Mouse (Mus musculus): ENCODE data around the gene Pxn.
A peak's percentile ranks its signal among the peaks of the same experiment; 100 is the strongest.

Gene Pxn

GRCm38 (mm10) chr5:115529742-115530446 lies 23.4 kb downstream of the Pxn start:
- DNase-seq = peak in 1 of 2 experiments; percentile 72

- DNase-seq = peak; percentile 58 to 69
Observed at GRCm38 (mm10) chr5:115530447-115530809, 24.0 kb downstream of the Pxn start.

- peak; percentile 81 to 89 for DNase-seq
Observed at GRCm38 (mm10) chr5:115531671-115532270, 25.3 kb downstream of the Pxn start.

GRCm38 (mm10) chr5:115534290-115534731 lies 27.8 kb downstream of the Pxn start:
- DNase-seq = peak; percentile 71 to 86

DNA sequence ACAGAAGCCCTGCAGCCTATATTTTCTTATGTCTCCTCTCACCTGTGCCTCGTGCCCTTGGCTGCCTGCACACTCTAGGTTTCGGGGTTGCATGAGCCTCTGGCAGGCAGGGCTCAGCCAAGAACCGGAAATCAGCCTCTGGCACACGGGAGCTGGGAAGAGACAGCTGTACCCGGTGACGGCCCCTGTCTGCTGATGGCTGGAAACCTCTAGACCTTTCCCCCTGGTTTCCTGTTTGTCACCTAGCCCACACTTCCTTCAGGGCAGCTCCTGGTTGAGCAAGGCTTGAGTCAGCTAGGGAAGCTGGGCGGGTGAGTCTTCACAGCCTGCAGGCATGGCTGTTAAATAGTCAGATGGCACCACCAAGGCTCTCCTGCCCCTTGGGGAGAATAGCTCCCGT lies 28.4 kb downstream of the Pxn start:
- peak; percentile 58 to 71 for DNase-seq

DNA sequence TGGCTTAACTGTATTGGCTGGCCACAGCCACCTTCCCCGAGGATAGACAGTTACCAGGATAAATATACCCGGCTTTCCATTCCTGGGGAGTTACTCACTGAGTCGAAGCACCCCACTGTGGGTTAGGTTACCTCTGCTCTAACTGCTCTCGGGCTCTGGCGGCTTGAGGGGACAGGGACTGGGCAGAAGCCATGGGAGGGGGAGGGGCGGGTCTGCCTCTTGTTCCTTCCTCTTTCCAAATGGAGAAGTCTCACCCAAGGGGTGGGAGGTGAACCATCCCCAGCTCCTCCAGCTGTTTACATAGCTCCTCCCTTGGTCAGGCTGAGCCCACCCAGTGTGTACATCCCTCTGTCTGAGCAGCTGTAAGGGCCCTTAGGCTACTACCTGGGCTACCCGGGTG lies 29.2 kb downstream of the Pxn start:
- DNase-seq = peak in 1 of 2 experiments; percentile 58

GRCm38 (mm10) chr5:115538017-115538692 lies 31.7 kb downstream of the Pxn start:
- peak; percentile 75 to 83 for DNase-seq

DNA sequence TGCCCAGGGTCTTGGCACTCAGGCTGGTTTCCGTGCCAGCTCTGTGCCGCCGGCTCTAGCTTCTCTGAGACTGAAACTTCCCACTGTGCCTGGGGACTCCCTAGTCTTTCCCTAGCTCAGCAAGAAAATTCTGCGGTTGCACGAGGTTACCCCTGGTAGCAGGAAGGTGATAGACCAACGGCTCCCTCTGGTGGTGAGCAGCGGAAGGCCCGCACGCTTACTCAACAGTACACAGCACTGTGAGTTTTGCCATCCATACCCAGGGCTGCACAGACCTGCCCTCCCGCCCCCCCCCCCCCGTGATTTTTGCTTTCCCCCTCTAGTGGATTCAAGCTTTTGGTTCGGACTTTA lies 32.2 kb downstream of the Pxn start:
- DNase-seq = peak; percentile 95 to 97

GRCm38 (mm10) chr5:115542635-115543384 lies 36.3 kb downstream of the Pxn start:
- DNase-seq = peak in 1 of 2 experiments; percentile 51

DNA sequence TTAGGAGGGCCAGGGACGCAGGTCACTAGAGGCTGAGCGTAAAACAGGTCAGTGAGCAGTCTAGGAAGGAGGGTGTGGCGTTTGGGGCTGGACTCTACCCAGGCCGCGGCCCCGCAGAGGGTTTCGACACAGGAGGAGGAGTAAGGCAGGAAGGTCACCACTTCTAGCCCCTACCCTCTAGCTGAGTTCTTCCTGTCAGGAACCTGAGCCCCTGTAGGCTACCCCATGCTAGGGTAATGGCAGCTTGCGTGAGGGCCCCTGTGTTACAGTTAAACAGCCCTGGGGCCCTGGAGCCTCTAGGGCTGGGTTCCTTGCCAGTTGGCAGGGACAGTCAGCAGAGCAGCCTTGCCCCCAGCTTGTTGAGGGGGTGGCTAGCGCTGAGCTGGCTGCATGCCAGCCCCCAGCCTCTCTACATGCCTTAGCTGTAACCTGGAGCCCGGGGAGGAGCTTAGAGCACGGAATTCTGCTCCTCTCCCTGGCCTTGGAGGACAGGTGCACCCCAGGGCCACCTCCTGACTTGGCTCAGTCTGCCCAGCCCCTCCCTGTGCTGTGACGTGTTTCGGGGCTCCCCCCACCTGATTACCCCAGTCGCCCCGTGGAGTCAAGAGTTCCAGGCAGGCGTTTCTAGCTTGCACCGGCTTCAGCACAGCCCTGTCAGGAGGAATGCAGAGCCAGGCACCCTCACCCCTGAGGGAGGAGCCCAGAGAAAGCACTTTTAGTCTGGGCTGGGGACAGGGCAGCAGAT lies 37.2 kb downstream of the Pxn start:
- DNase-seq = peak; percentile 87 to 93

- DNase-seq = no peak
Observed at GRCm38 (mm10) chr5:115544655-115545185, 38.2 kb downstream of the Pxn start.

DNA sequence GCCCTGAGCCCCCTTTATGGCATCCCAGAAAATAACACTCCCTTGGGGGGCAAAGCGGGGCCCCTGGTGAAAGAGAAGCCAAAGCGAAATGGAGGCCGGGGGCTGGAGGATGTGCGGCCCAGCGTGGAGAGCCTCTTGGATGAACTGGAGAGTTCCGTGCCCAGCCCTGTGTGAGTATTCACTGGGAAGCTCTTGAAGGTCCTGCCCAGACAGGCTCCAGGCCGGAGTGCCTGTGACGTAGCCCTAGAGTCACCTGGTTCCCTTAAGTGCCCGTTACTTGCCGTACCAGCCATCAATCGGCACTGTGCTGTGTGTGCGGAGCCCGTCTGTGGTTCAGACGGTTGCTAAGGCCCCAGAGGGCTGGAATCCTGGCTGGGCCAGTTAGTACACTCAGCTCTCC lies 39.2 kb downstream of the Pxn start:
- no peak for DNase-seq

- no peak for DNase-seq
Observed at GRCm38 (mm10) chr5:115546536-115546935, 40.1 kb downstream of the Pxn start.

DNA sequence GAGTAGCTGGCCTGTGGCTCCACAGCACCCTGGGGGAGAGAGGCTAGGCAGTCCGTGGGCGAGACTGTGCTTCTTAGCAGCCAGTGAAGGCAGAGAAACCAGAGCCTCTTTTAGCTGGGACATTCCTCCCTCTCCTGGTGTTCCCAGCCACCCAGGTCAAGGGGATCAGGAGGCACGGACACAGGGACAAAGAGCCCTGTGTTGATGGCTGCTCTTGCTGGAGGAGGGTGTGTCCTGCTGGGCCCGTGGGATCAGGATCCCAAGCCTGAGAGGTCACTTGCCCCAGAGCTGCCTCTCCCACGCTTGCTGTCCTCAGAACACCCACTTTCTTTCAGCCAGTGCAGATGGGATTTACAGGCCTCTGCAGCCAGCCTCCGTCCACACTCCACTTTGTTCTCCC lies 40.5 kb downstream of the Pxn start:
- DNase-seq = no peak

- DNase-seq = no peak
Observed at GRCm38 (mm10) chr5:115547421-115547820, 40.9 kb downstream of the Pxn start.

GRCm38 (mm10) chr5:115548501-115549285 lies 42.2 kb downstream of the Pxn start:
- no peak for DNase-seq

DNA sequence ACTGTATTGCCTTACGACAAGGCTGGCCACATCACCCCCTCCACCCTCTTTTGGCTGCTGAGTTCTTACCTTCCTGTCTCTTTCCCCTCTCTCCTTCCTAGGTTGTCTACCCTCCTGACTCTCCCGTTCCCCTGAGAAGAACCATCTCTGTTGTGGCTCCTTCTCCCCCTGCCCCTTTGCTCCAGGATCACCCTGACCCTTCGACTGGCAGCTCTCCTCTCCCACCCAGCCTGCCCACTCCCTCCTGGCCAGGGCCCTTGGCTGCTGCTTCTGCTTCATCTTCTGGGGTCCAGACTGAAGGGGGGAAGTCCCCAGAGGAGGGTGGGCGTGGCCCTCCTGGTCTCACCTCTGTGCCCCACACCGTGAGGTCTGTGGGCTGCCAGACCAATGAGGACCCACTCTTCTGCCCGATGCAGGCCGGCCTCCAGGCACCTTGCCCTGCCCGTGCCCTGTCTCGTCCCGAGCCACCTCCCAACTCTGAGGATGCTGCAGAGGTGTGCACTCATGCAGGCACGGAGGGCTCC lies 44.1 kb downstream of the Pxn start:
- DNase-seq = no peak

DNA sequence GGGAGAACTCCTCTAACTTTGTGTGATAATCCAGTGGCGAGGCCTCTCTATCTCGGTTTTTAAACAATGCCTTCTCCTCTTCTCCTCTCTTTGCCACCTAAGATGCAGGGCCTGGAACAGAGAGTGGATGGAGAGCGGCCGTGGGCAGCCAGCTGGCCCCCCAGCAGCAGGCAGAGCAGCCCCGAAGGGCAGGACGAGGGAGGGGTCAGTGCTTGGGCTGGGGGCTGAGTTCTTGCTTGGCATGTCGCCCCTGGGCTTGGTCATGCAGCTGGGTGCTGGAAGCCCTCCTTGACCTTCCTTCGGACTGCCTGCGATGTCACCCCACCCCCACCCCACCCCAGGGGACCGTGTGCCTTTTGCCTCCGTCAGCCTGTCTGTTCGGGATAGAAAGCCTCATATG lies 44.9 kb downstream of the Pxn start:
- DNase-seq = no peak

DNA sequence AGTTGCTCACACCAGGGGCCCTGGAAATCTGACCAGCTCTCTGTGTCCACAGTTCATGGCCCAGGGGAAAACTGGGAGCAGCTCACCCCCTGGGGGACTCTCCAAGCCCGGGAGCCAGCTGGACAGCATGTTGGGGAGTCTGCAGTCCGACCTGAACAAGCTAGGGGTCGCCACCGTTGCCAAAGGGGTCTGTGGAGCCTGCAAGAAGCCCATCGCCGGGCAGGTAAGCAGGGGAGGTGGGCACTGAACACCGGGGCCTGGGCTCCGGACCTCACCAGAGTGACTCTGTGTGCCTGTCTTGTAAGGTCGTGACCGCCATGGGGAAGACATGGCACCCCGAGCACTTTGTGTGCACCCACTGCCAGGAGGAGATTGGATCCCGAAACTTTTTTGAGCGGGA lies 45.3 kb downstream of the Pxn start:
- DNase-seq = no peak

GRCm38 (mm10) chr5:115553801-115554420 lies 47.4 kb downstream of the Pxn start:
- DNase-seq = peak in 1 of 2 experiments; percentile 50

Data from kidney, postnatal 36 days (tissue).